ENCODE assay signal across 20 mouse cellular contexts in the genomic region with DNA sequence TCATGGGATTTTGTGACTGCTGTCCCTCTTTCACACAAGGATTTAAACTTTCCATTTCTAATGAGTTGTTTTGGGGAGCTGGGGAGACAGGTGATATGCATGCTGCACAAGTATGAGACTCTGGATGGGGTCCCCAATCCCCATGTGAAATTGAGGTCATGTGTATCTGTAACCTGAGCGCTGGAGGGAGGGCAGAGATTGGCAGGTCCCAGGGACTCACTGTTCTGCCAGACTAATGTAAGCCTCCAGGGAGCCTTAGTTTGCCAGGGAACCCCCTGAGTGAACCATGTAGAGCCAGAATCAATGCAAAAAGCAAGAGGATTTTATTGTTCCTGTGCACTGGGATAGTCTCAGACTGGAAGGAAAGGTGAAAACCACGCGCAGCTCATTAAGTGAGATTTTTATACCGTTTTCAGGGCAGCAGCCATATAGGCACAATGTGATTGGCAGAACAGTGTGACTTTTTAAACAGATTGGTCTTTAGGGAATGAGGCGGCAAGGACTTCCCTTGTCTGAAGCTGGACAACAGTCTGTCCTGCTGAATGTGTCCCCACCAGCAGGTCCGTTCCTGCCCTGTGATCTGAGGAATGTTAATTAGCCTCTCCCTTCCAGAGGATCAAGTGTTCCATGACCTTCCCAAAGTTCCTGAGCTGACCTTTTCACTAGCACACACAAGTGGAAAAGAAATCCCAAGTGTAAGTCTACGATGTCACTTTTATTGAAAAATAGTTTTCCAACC. TPM values are rescaled to one million over a fixed set of nuclear protein-coding genes. Genes with fewer than 3 reads are reported as not detected.
DNase-seq lines count a peak whose midpoint lies in the region; ATAC-seq and TF ChIP-seq lines count a peak whose summit lies in the region.
"Had no signal": no experiment of that assay in that cellular context is flagged by ENCODE, and none has a peak within 500 bp of the region (broad histone marks: within the 10 kb centered on the region; RNA-seq: fewer than 3 reads in every experiment).

No protein-coding gene starts in this region.

- no peak overlapping the region for H3K4me2 ChIP-seq in heart, postnatal 0 days (ENCODE audit: low read depth, low read length)
- no peak overlapping the region for H3K4me2 ChIP-seq in embryonic facial prominence, embryonic 11.5 days (ENCODE audit: low read depth, low read length)
- H3K4me2 ChIP-seq: forebrain, embryonic 15.5 days; neural tube, embryonic 15.5 days had no signal

- WGBS in heart, postnatal 0 days, result 67% methylated on average over 7 of the region's 7 CpGs
- WGBS in embryonic facial prominence, embryonic 11.5 days, result 37% methylated on average over 7 of the region's 7 CpGs

- no peak overlapping the region for H3K9ac ChIP-seq in heart, postnatal 0 days (replicated peaks; ENCODE audit: low read depth, low read length)
- H3K9ac ChIP-seq in embryonic facial prominence, embryonic 11.5 days (replicated peaks; ENCODE audit: low read length), result no peak overlapping the region
- H3K9ac ChIP-seq: forebrain, embryonic 15.5 days; neural tube, embryonic 15.5 days had no signal

- H3K4me3 ChIP-seq in heart, postnatal 0 days (ENCODE audit: low read depth, low read length), result no peak overlapping the region
- no peak overlapping the region for H3K4me3 ChIP-seq in embryonic facial prominence, embryonic 11.5 days (ENCODE audit: low read depth, low read length)
- H3K4me3 ChIP-seq: forebrain, embryonic 15.5 days; hindbrain, embryonic 10.5 days; midbrain, embryonic 10.5 days; neural tube, embryonic 15.5 days had no signal

- peaks cover 6% of the 10 kb centered on the region; the same call in 1 of the 2 replicates for H3K4me1 ChIP-seq in heart, postnatal 0 days (ENCODE audit: control insufficient read depth, insufficient read depth)
- no peaks in the 10 kb centered on the region for H3K4me1 ChIP-seq in embryonic facial prominence, embryonic 11.5 days (ENCODE audit: control insufficient read depth, insufficient read depth, low read length)
- H3K4me1 ChIP-seq: neural tube, embryonic 15.5 days had no signal

- peaks cover 5% of the 10 kb centered on the region; the same call in 1 of the 2 replicates for H3K9me3 ChIP-seq in heart, postnatal 0 days (replicated peaks; ENCODE audit: control insufficient read depth, low read length)
- no peaks in the 10 kb centered on the region for H3K9me3 ChIP-seq in embryonic facial prominence, embryonic 11.5 days (replicated peaks; ENCODE audit: control insufficient read depth, low read length)
- H3K9me3 ChIP-seq: forebrain, embryonic 15.5 days; neural tube, embryonic 15.5 days had no signal

- ATAC-seq in heart, postnatal 0 days (ENCODE audit: insufficient read depth, low read depth), result peak; percentile 47
- peak; percentile 59; the same call in 1 of the 2 replicates for ATAC-seq in embryonic facial prominence, embryonic 11.5 days (replicated peaks; ENCODE audit: insufficient number of reproducible peaks, low FRiP score, low TSS enrichment, low read depth)
- no peak for ATAC-seq in megakaryocyte progenitor cell, adult 5-6 weeks (replicated peaks; ENCODE audit: poor library complexity)
- ATAC-seq: forebrain, embryonic 15.5 days; inflammation-experienced regulatory T-cells, adult 6 months had no signal

- H3K27ac ChIP-seq in heart, postnatal 0 days (ENCODE audit: low read depth), result peak overlapping the region; percentile 60
- H3K27ac ChIP-seq in embryonic facial prominence, embryonic 11.5 days (replicated peaks; ENCODE audit: low read depth, low read length), result no peak overlapping the region
- H3K27ac ChIP-seq: forebrain, embryonic 15.5 days; hindbrain, embryonic 10.5 days; midbrain, embryonic 10.5 days; neural tube, embryonic 15.5 days had no signal

- peak; percentile 45; the same call in 1 of the 2 replicates for TF ChIP-seq EP300 in heart, postnatal 0 days (IDR thresholded peaks at IDR 0.05; ENCODE audit: low read depth)

- H3K27me3 ChIP-seq in heart, postnatal 0 days (ENCODE audit: control insufficient read depth, insufficient read depth, low read length), result no peaks in the 10 kb centered on the region
- no peaks in the 10 kb centered on the region for H3K27me3 ChIP-seq in embryonic facial prominence, embryonic 11.5 days (ENCODE audit: control insufficient read depth, insufficient read depth, low read length)
- H3K27me3 ChIP-seq: forebrain, embryonic 15.5 days; neural tube, embryonic 15.5 days had no signal

- 0 out of 2 replicates have a peak, but pooled peaks cover 4% of the 10 kb centered on the region for H3K36me3 ChIP-seq in heart, postnatal 0 days (replicated peaks; ENCODE audit: control insufficient read depth, insufficient read depth, low read length)
- no peaks in the 10 kb centered on the region for H3K36me3 ChIP-seq in embryonic facial prominence, embryonic 11.5 days (replicated peaks; ENCODE audit: control insufficient read depth, insufficient read depth, low read depth, low read length)
- H3K36me3 ChIP-seq: forebrain, embryonic 15.5 days; hindbrain, embryonic 10.5 days; midbrain, embryonic 10.5 days; neural tube, embryonic 15.5 days had no signal

- no peak for TF ChIP-seq CTCF in heart, postnatal 0 days (IDR thresholded peaks at IDR 0.05; ENCODE audit: low read depth)

- DNase-seq in adrenal gland, adult (ENCODE audit: inconsistent age in 2 of 2, low spot score in 1 of 2), result peak; percentile 22 to 46
- no peak for DNase-seq in adrenal gland, adult 18-20 months (ENCODE audit: low spot score in 2 of 2)
- peak; percentile 26 for DNase-seq in heart, postnatal 0 days (ENCODE audit: low spot score)
- no peak for DNase-seq in heart, postnatal 25 days (ENCODE audit: low spot score)
- peak; percentile 24 for DNase-seq in R1 (ENCODE audit: low read depth, low spot score)
- DNase-seq in embryonic facial prominence, embryonic 11.5 days (ENCODE audit: low spot score), result peak; percentile 30
- DNase-seq in layer of hippocampus, adult 18-20 months (ENCODE audit: low spot score in 2 of 2), result no peak
- DNase-seq: cerebellum, adult 18-20 months; lung, postnatal 14 days; right cerebral cortex, adult 18-20 months; spleen, adult 18-20 months had no signal

- intact Hi-C loops in heart, postnatal 25 days (cut with DNase I), result no loop called here

RNA-seq across cellular contexts. Expression of a gene that starts 59.9 kb away (rescaled TPM):
- not detected for total RNA-seq in adrenal gland, adult 18-20 months (2021)
- 1.2 TPM in 1 of 2 replicates, not detected in the other for total RNA-seq in heart, postnatal 0 days (2014; rRNA removed; ENCODE audit: low replicate concordance)
- not detected in 2 replicates for polyA plus RNA-seq in heart, postnatal 0 days (2015; fragmentation: Nextera tagmentation; extraction: Ambion mirVana)
- total RNA-seq in heart, postnatal 25 days (2021), result not detected
- not detected in 2 replicates for polyA plus RNA-seq in embryonic facial prominence, embryonic 11.5 days (2014; fragmentation: Nextera tagmentation; extraction: Ambion mirVana)
- total RNA-seq in megakaryocyte progenitor cell, adult 5-6 weeks (2015), result not detected in 2 replicates
- total RNA-seq in megakaryocyte progenitor cell, adult 5-6 weeks (2017), result not detected in 2 replicates
- total RNA-seq in layer of hippocampus, adult 18-20 months (2021), result under 1 TPM in 1 of 2 experiments, not detected in 1; 0.08 TPM
- total RNA-seq: common myeloid progenitor, adult 5-6 weeks had no signal
- polyA plus RNA-seq: forebrain, embryonic 15.5 days; hindbrain, embryonic 10.5 days; inflammation-experienced regulatory T-cells, adult 6 months; liver, embryonic 16.5 days; midbrain, embryonic 10.5 days; neural tube, embryonic 15.5 days; stomach, embryonic 16.5 days had no signal

Comparison
In these comparisons a context has a peak if more than half of its experiments do, and no peak if none do; other contexts are left out.
1. DNase-seq: peak in adrenal gland, adult (2 of 2), heart, postnatal 0 days (single experiment), R1 (single experiment) and embryonic facial prominence, embryonic 11.5 days (single experiment); none in adrenal gland, adult 18-20 months (0 of 2), heart, postnatal 25 days (single experiment) and layer of hippocampus, adult 18-20 months (0 of 2).